Mouse (Mus musculus) bone marrow, adult 2 months (tissue): ENCODE results near the gene Gfra4.

Experiments used
- CTCF ChIP-seq: fragments of 200-500 bp; IDR thresholded peaks from 2 replicates; pipeline ENCODE4 v1.5.1; 2011; ENCODE audit warnings: low read length, control low read depth; ENCODE audit not compliant: control insufficient read depth, insufficient read depth
- POLR2A ChIP-seq: fragments of 200-500 bp; IDR thresholded peaks from 2 replicates; pipeline ENCODE4 v1.6.1; 2011; ENCODE audit warnings: low read depth, mild to moderate bottlenecking, control low read depth, low read length, borderline replicate concordance; ENCODE audit not compliant: control insufficient read depth

GRCm38 (mm10) chr2:131063404-131063864 lies 20.5 kb upstream of the Gfra4 start, which contains the start of gene Adam33:
- TF ChIP-seq CTCF (no peak), POLR2A (no peak)
